Mouse (Mus musculus) heart, postnatal 0 days (tissue): Measurements from ENCODE around the gene Kif1b. TPM values are rescaled to one million over a fixed set of nuclear protein-coding genes. Genes with fewer than 3 reads are reported as not detected.

Experiments used
- ATAC-seq: fragments of 200-750 bp; cut with Nextera tagmentation; 2 replicates; pipeline ENCODE4 v1.8.0; 2017; ENCODE audit warnings: low read depth, moderate number of reproducible peaks, moderate library complexity; ENCODE audit not compliant: insufficient read depth
- DNase-seq: peaks from one replicate; pipeline ENCODE4 v3.0.0-alpha.2; 2016; ENCODE audit warnings: low spot score
- H3K27ac ChIP-seq: fragments of 300-500 bp; sonication (generic); 2 replicates; pipeline ENCODE4 v1.5.1; 2014; ENCODE audit warnings: low read depth, mild to moderate bottlenecking
- H3K27me3 ChIP-seq: fragments of 300-500 bp; sonication (generic); 2 replicates; pipeline ENCODE4 v1.6.1; 2014; ENCODE audit warnings: low read length, mixed read lengths; ENCODE audit not compliant: control insufficient read depth, insufficient read depth
- H3K36me3 ChIP-seq: fragments of 300-500 bp; sonication (generic); replicated peaks from 2 replicates; pipeline ENCODE4 v1.6.1; 2014; ENCODE audit warnings: low read length, mixed read lengths; ENCODE audit not compliant: control insufficient read depth, insufficient read depth
- H3K4me1 ChIP-seq: fragments of 300-500 bp; sonication (generic); 2 replicates; pipeline ENCODE4 v1.6.1; 2014; ENCODE audit warnings: antibody characterized with exemption; ENCODE audit not compliant: control insufficient read depth, insufficient read depth
- H3K4me2 ChIP-seq: fragments of 300-500 bp; sonication (generic); 2 replicates; pipeline ENCODE4 v1.6.1; 2014; ENCODE audit warnings: low read depth, mild to moderate bottlenecking, low read length, moderate library complexity
- H3K4me3 ChIP-seq: fragments of 300-500 bp; sonication (generic); 2 replicates; pipeline ENCODE4 v1.5.1; 2014; ENCODE audit warnings: low read depth, low read length
- H3K9ac ChIP-seq: fragments of 300-500 bp; sonication (generic); replicated peaks from 2 replicates; pipeline ENCODE4 v1.6.1; 2014; ENCODE audit warnings: low read depth, low read length, mixed read lengths
- H3K9me3 ChIP-seq: fragments of 300-500 bp; sonication (generic); replicated peaks from 2 replicates; pipeline ENCODE4 v1.6.1; 2016; ENCODE audit warnings: low read length; ENCODE audit not compliant: control insufficient read depth
- CTCF ChIP-seq: IDR thresholded peaks from 2 replicates; pipeline ENCODE4 v1.5.1; 2016; ENCODE audit warnings: antibody characterized with exemption, control low read depth, low read depth
- EP300 ChIP-seq: IDR thresholded peaks from 2 replicates; pipeline ENCODE4 v1.6.1; 2016; ENCODE audit warnings: antibody characterized with exemption, low read depth
- WGBS: fragments of 180-500 bp; shearing (Covaris S2); extraction: QIAGEN DNeasy Blood & Tissue Kit; methylation state at CpG from one replicate; pipeline ENCODE4 v1.1.7; 2014; 5-methylcytosine and 5-hydroxymethylcytosine counted together
- polyA plus RNA-seq: library from polyadenylated mRNA; unstranded; fragments of >200 nt; fragmentation: Nextera tagmentation; extraction: Ambion mirVana; gene quantifications from 2 replicates; pipeline ENCODE4 v1.2.1, GENCODE M21; 2015
- total RNA-seq: library from RNA; depleted of rRNA; stranded (reverse); fragments of >200 nt; gene quantifications from 2 replicates; pipeline ENCODE4 v1.2.3, GENCODE M21; 2014; ENCODE audit warnings: low replicate concordance

The Kif1b gene
- total and polyA plus RNA-seq, 2 experiments from 2014 or later = 45.0 to 63.3 TPM

GRCm38 (mm10) chr4:149325411-149326162 is 18.1 kb upstream of the Kif1b start:
- no peaks in the 10 kb centered on the region for H3K27me3 ChIP-seq
- peaks cover 31% of the 10 kb centered on the region for H3K4me1 ChIP-seq
- ATAC-seq (peak; percentile 67), DNase-seq (peak; percentile 71)
- WGBS = 46% methylated on average over 10 of the region's 10 CpGs
- H3K9me3 ChIP-seq = no peaks in the 10 kb centered on the region
- H3K9ac ChIP-seq = no peak overlapping the region
- H3K27ac ChIP-seq = peak overlapping the region; percentile 28
- H3K36me3 ChIP-seq = peaks cover 28% of the 10 kb centered on the region
- TF ChIP-seq EP300 (no peak), CTCF (peak; percentile 39)
- no peak overlapping the region for H3K4me3 ChIP-seq
- no peak overlapping the region for H3K4me2 ChIP-seq

- Histone ChIP-seq H3K9ac (no peak overlapping the region), H3K4me1 (peaks cover 31% of the 10 kb centered on the region), H3K4me2 (no peak overlapping the region), H3K27me3 (no peaks in the 10 kb centered on the region), H3K27ac (peak overlapping the region; percentile 57), H3K36me3 (peaks cover 10% of the 10 kb centered on the region), H3K4me3 (no peak overlapping the region), H3K9me3 (no peaks in the 10 kb centered on the region)
- no peak for TF ChIP-seq EP300
- no peak for TF ChIP-seq CTCF
- 24% methylated on average over 16 of the region's 16 CpGs for WGBS
- ATAC-seq (peak; percentile 62), DNase-seq (peak; percentile 81)
These were observed 16.2 kb upstream of the Kif1b start for GRCm38 (mm10) chr4:149323730-149324129.

GRCm38 (mm10) chr4:149322718-149323117 is 15.2 kb upstream of the Kif1b start:
- Histone ChIP-seq H3K4me3 (no peak overlapping the region), H3K9me3 (no peaks in the 10 kb centered on the region), H3K27me3 (no peaks in the 10 kb centered on the region), H3K27ac (peak overlapping the region; percentile 57), H3K4me1 (peaks cover 30% of the 10 kb centered on the region), H3K36me3 (0 out of 2 replicates have a peak, but pooled peaks cover 2% of the 10 kb centered on the region), H3K9ac (no peak overlapping the region), H3K4me2 (no peak overlapping the region)
- DNase-seq = no peak
- TF ChIP-seq EP300 (no peak), CTCF (no peak)
- no peak for ATAC-seq
- 61% methylated on average over 6 of the region's 6 CpGs for WGBS

- 89% methylated on average over 4 of the region's 4 CpGs for WGBS
- Histone ChIP-seq H3K27me3 (no peaks in the 10 kb centered on the region), H3K9ac (no peak overlapping the region), H3K27ac (no peak overlapping the region), H3K4me3 (no peak overlapping the region), H3K9me3 (no peaks in the 10 kb centered on the region), H3K36me3 (no peaks in the 10 kb centered on the region), H3K4me1 (peaks cover 26% of the 10 kb centered on the region), H3K4me2 (no peak overlapping the region)
- TF ChIP-seq EP300 (no peak), CTCF (no peak)
- no peak for ATAC-seq
- DNase-seq = no peak
These were observed 14.8 kb upstream of the Kif1b start for GRCm38 (mm10) chr4:149322286-149322685.

GRCm38 (mm10) chr4:149319088-149319487 is 11.6 kb upstream of the Kif1b start:
- Histone ChIP-seq H3K27me3 (no peaks in the 10 kb centered on the region), H3K9ac (no peak overlapping the region), H3K4me3 (no peak overlapping the region), H3K9me3 (no peaks in the 10 kb centered on the region), H3K4me2 (no peak overlapping the region), H3K27ac (no peak overlapping the region), H3K36me3 (no peaks in the 10 kb centered on the region), H3K4me1 (peaks cover 11% of the 10 kb centered on the region)
- WGBS = 22% methylated on average over 9 of the region's 9 CpGs
- DNase-seq (peak; percentile 49), ATAC-seq (no peak)
- TF ChIP-seq CTCF = no peak
- TF ChIP-seq EP300 = no peak

- Histone ChIP-seq H3K4me3 (no peak overlapping the region), H3K27me3 (no peaks in the 10 kb centered on the region), H3K4me1 (no peaks in the 10 kb centered on the region), H3K27ac (no peak overlapping the region), H3K9ac (no peak overlapping the region), H3K9me3 (no peaks in the 10 kb centered on the region), H3K36me3 (no peaks in the 10 kb centered on the region), H3K4me2 (no peak overlapping the region)
- ATAC-seq (no peak), DNase-seq (no peak)
- WGBS = 78% methylated on average over 5 of the region's 5 CpGs
- TF ChIP-seq EP300 (no peak), CTCF (no peak)
These were observed 9.9 kb upstream of the Kif1b start for GRCm38 (mm10) chr4:149317387-149317786.
